Mouse (Mus musculus) G1E (cell line): ENCODE data around the gene Hoxc11.

Experiments
- CTCF ChIP-seq: IDR thresholded peaks from 2 replicates; pipeline ENCODE4 v1.5.1; 2012; ENCODE audit warnings: low read depth, low read length, inconsistent platforms, mixed read lengths
- GATA1 ChIP-seq: IDR thresholded peaks from 2 replicates; pipeline ENCODE4 v1.6.1; 2012; ENCODE audit warnings: borderline replicate concordance, low read length, inconsistent platforms, mixed read lengths
- GATA2 ChIP-seq: IDR thresholded peaks from 2 replicates; pipeline ENCODE4 v1.6.1; 2012; ENCODE audit warnings: low read depth, low read length, inconsistent platforms, borderline replicate concordance
- POLR2AphosphoS5 ChIP-seq: IDR thresholded peaks from 2 replicates; pipeline ENCODE4 v1.6.1; 2012; ENCODE audit warnings: low read depth, low read length, inconsistent platforms; ENCODE audit not compliant: insufficient replicate concordance
- TAL1 ChIP-seq: conservative IDR thresholded peaks from 2 replicates; pipeline ENCODE4 v1.6.1; 2012; ENCODE audit warnings: low read depth, low read length, inconsistent platforms, mixed read lengths

DNA sequence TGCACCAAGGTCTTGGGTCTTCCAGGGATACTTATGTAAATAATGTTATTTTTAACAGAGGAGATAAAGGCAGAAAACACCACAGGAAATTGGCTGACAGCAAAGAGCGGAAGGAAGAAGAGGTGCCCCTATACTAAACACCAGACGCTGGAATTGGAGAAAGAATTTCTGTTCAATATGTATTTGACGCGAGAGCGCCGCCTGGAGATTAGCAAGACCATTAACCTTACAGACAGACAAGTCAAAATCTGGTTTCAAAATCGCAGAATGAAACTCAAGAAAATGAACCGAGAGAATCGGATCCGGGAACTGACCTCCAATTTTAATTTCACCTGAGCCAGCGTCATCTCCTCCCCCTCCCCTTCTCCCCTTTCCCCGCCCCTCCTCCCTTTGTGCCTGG is 16.5 kb downstream of the Hoxc11 start:
- TF ChIP-seq CTCF (no peak), GATA1 (no peak), GATA2 (no peak), TAL1 (no peak), POLR2AphosphoS5 (no peak)
